30 mouse cellular contexts compared by ENCODE assay signal in genomic region chr1:167517611-167518110, GRCm38 (mm10). TPM values are rescaled to one million over a fixed set of nuclear protein-coding genes. Genes with fewer than 3 reads are reported as not detected.
DNase-seq lines count a peak whose midpoint lies in the region; ATAC-seq and TF ChIP-seq lines count a peak whose summit lies in the region.
"Had no signal": no experiment of that assay in that cellular context is flagged by ENCODE, and none has a peak within 500 bp of the region (broad histone marks: within the 10 kb centered on the region; RNA-seq: fewer than 3 reads in every experiment).

No protein-coding gene starts in this region.

- ATAC-seq in liver, postnatal 0 days, result peak; percentile 21; the same call in 1 of the 2 replicates
- ATAC-seq in granulocyte monocyte progenitor cell, adult 5-6 weeks (replicated peaks; ENCODE audit: poor library complexity, severe bottlenecking), result 0 out of 2 replicates have a peak, but pooled peaks have one; percentile 22
- ATAC-seq: activated CD4-positive, CD25-positive, alpha-beta regulatory T cell, adult 4 months; forebrain, embryonic 14.5 days; forebrain, postnatal 0 days; hindbrain, postnatal 0 days; inflammation-experienced regulatory T-cells, adult 6 months had no signal

- TF ChIP-seq CTCF in liver, postnatal 0 days (IDR thresholded peaks at IDR 0.05; ENCODE audit: low read depth), result no peak

- H3K9ac ChIP-seq in liver, postnatal 0 days (replicated peaks), result no peak overlapping the region
- H3K9ac ChIP-seq: embryonic facial prominence, embryonic 12.5 days; embryonic facial prominence, embryonic 15.5 days; forebrain, postnatal 0 days; heart, embryonic 13.5 days; hindbrain, embryonic 14.5 days had no signal

- no peak overlapping the region for H3K4me3 ChIP-seq in liver, postnatal 0 days (ENCODE audit: low read depth, low read length)
- H3K4me3 ChIP-seq: embryonic facial prominence, embryonic 12.5 days; embryonic facial prominence, embryonic 15.5 days; gastrocnemius, adult 2 months; heart, embryonic 13.5 days had no signal

- no peak for TF ChIP-seq EP300 in liver, postnatal 0 days (IDR thresholded peaks at IDR 0.05; ENCODE audit: low read depth)

- 58% methylated on average over 5 of the region's 5 CpGs for WGBS in liver, postnatal 0 days (ENCODE audit: insufficient replicate concordance)

- H3K36me3 ChIP-seq in liver, postnatal 0 days (replicated peaks; ENCODE audit: insufficient read depth, low read length), result no peaks in the 10 kb centered on the region
- H3K36me3 ChIP-seq: embryonic facial prominence, embryonic 12.5 days; embryonic facial prominence, embryonic 15.5 days; heart, embryonic 13.5 days had no signal

- H3K27me3 ChIP-seq in liver, postnatal 0 days (ENCODE audit: insufficient read depth, low read length), result no peaks in the 10 kb centered on the region
- H3K27me3 ChIP-seq: embryonic facial prominence, embryonic 12.5 days; embryonic facial prominence, embryonic 15.5 days; heart, embryonic 13.5 days had no signal

- H3K4me1 ChIP-seq in liver, postnatal 0 days (ENCODE audit: insufficient read depth), result no peaks in the 10 kb centered on the region
- H3K4me1 ChIP-seq: embryonic facial prominence, embryonic 12.5 days; embryonic facial prominence, embryonic 15.5 days; heart, embryonic 13.5 days had no signal

- DNase-seq in layer of hippocampus, adult 11-12 months (ENCODE audit: low spot score), result peak; percentile 22
- DNase-seq in layer of hippocampus, postnatal 10 days (ENCODE audit: low spot score in 2 of 2), result no peak
- no peak for DNase-seq in liver, postnatal 0 days
- no peak for DNase-seq in liver
- no peak for DNase-seq in thymus, postnatal 4 days
- no peak for DNase-seq in ovary, postnatal 36 days (ENCODE audit: low spot score)
- DNase-seq: adrenal gland, adult 8-10 months; adrenal gland, postnatal 25 days; cerebellum, adult 18-20 months; cerebellum, adult 9-10 months; cerebellum, postnatal 14 days; forebrain, postnatal 0 days; gastrocnemius, adult 2 months; gastrocnemius, postnatal 14 days; heart, postnatal 14 days; heart, postnatal 4 days had no signal

- H3K9me3 ChIP-seq in liver, postnatal 0 days (ENCODE audit: low read length), result no peaks in the 10 kb centered on the region
- H3K9me3 ChIP-seq: embryonic facial prominence, embryonic 12.5 days; embryonic facial prominence, embryonic 15.5 days; heart, embryonic 13.5 days had no signal

- H3K4me2 ChIP-seq in liver, postnatal 0 days (ENCODE audit: low read depth, low read length), result no peak overlapping the region
- H3K4me2 ChIP-seq: embryonic facial prominence, embryonic 12.5 days; embryonic facial prominence, embryonic 15.5 days; heart, embryonic 13.5 days; hindbrain, embryonic 14.5 days had no signal

- no peak overlapping the region for H3K27ac ChIP-seq in liver, postnatal 0 days (ENCODE audit: low read depth)
- H3K27ac ChIP-seq: embryonic facial prominence, embryonic 12.5 days; embryonic facial prominence, embryonic 15.5 days; gastrocnemius, adult 2 months; heart, embryonic 13.5 days; hindbrain, embryonic 14.5 days; hindbrain, postnatal 0 days had no signal

RNA-seq across cellular contexts. Expression of gene Lrrc52, which starts 51.1 kb away (rescaled TPM):
- total RNA-seq in layer of hippocampus, postnatal 10 days (2021), result not detected
- not detected in 2 replicates for polyA plus RNA-seq in liver, postnatal 0 days (2015; fragmentation: Nextera tagmentation; extraction: Ambion mirVana)
- total RNA-seq in granulocyte monocyte progenitor cell, adult 5-6 weeks (2014; fragmentation: Nextera tagmentation), result not detected in 2 replicates
- not detected in 2 replicates for total RNA-seq in granulocyte monocyte progenitor cell, adult 5-6 weeks (2017)
- total RNA-seq: adrenal gland, postnatal 25 days; ES-E14; forebrain, postnatal 0 days had no signal
- polyA plus RNA-seq: activated CD4-positive, CD25-positive, alpha-beta regulatory T cell, adult 4 months; embryonic facial prominence, embryonic 12.5 days; embryonic facial prominence, embryonic 15.5 days; forebrain, embryonic 11.5 days; forebrain, embryonic 14.5 days; forebrain, postnatal 0 days; frontal cortex, adult 2 months; heart, embryonic 16.5 days; hindbrain, embryonic 11.5 days; hindbrain, embryonic 14.5 days; hindbrain, postnatal 0 days; inflammation-experienced regulatory T-cells, adult 6 months had no signal
